Mouse (Mus musculus): Measurements from ENCODE around the gene Gm7361.
"Not testable (repeated sequence)": the region's sequence is repeated elsewhere in the genome, so short reads cannot be mapped to it uniquely, and the experiment has no call there.

Gene Gm7361

DNA sequence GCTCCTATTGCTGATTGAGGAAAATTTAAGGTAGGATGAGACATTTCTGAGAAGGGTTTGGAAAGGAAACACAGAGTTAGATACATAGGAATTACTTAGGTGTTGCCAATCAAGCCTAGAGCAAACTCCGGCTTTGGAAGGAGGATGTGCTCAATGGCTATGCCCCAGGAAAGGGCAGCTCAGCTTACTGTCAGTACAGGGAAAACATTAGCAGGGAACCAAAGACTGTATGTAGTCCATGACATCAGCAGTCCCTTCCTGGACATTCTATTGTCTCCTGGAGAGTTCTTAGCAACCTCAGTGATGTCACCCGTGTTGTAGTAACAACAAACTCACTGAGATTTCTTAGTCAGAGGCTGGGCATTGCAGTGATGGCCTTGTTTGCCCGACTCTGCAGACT lies at the start of gene Gm7361:
Gm7361 (plus strand) TSS at position 301 of the 400 bp plus-strand sequence.
- DNase-seq (ENCODE audit: extremely low spot score, low read depth, low spot score), result not testable (repeated sequence)

DNA sequence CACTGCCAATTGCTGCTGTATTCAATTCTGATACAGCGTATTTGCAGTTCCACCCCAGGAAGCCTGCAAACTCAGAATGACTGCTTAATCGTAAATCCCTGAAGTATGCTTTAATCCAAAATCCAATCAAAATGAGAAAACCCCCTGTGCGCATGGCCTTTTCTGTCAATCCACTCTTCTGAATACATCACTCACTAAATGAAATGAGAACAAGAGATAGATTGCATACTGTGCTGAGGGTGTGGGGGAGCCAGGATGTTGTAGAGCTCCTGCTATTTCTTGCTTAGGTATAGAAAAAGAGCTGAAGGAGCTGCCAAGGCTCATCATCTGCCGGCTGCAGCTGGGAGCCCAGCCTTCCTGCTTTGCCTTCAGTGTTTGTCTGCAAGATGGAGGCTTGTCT lies 46.5 kb upstream of the Gm7361 start:
- no peak for DNase-seq (ENCODE audit: extremely low spot score, low read depth, low spot score)

DNA sequence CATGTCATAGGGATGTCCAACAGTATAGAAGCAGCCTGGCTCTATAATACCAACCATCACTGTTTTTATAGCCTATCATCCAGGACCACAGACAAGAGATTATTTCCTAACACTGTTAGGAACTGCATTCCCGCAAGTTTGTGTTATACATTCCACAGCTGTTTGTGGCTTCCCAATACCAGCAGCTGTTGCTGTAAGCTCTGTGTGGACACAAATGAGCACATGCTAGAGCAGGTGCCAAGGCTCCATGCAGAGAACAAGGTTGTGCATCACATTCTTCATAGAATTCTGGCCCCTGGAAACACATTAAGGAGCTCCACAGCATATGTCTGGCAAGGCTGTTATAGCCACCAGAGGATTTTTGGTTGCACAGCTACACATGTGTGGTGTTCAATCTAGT lies 35.4 kb upstream of the Gm7361 start:
- no peak for DNase-seq (ENCODE audit: extremely low spot score, low read depth, low spot score)

- DNase-seq (ENCODE audit: extremely low spot score, low read depth, low spot score), result not testable (repeated sequence)
These were observed 9.2 kb downstream of the Gm7361 start for GRCm38 (mm10) chr5:26266656-26267055.

DNA sequence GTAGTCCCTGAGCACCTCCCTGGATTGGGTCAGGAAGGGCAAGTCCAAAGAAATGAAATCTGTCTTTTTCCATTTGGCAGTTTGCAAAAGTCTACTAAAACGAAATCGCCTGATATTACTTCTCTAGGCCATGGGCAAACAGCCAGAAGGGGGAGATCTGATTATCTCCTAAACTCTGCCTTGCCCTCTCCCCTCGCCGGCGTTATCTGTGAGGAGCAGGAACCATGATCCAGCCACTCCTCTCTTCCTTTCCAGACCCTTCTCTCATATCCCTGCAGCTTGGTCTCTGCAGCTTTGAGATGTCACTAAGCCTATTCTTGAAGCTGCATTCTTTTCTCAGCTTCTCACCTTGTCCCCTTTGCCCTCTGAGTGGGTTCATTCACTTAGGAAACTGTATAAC lies 22.9 kb downstream of the Gm7361 start:
- DNase-seq (ENCODE audit: extremely low spot score, low read depth, low spot score), result no peak

GRCm38 (mm10) chr5:26281717-26282116 lies 24.2 kb downstream of the Gm7361 start:
- no peak for DNase-seq (ENCODE audit: extremely low spot score, low read depth, low spot score)

DNA sequence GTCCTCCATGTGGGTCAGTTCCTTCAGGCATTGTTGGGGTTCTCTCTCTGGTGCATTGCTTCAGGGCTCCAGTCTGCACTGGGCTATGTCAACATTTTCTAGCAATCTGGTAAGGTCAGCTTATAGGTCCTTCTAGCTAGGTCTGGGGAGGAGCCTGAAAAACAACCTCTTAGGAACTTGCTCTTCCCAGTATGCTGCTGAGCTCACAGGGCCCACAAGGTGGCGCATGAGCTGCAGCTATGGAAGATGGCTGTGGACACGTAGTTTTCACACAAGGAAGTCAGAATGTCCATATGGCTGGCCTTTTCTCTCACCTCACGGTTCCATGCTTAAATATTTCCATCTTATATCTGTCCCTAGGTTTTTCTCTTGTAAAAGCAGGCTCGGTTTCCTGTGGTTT lies 24.8 kb downstream of the Gm7361 start:
- DNase-seq (ENCODE audit: extremely low spot score, low read depth, low spot score), result peak; percentile 42

DNA sequence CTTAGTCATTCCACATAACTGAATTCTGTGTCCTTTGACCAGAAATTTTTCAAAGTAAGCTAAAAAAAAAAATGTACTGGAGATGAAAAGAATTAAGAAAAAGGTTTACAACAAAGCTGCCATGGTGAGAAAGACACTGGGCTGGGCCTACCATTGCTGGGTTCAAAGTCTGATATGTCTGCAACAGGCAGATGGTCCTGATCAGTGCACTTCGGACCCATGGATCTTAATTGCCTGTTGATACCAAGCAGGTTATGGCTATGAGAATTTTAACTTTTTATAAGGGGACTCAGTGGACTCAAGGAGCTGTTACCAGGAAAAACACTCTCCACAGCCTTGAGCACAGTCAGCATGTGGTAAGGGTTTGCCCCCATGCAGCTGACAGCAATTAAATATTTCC lies 25.9 kb downstream of the Gm7361 start:
- DNase-seq (ENCODE audit: extremely low spot score, low read depth, low spot score), result no peak

- no peak for DNase-seq (ENCODE audit: extremely low spot score, low read depth, low spot score)
These were observed 34.1 kb downstream of the Gm7361 start for GRCm38 (mm10) chr5:26291621-26292020.

DNA sequence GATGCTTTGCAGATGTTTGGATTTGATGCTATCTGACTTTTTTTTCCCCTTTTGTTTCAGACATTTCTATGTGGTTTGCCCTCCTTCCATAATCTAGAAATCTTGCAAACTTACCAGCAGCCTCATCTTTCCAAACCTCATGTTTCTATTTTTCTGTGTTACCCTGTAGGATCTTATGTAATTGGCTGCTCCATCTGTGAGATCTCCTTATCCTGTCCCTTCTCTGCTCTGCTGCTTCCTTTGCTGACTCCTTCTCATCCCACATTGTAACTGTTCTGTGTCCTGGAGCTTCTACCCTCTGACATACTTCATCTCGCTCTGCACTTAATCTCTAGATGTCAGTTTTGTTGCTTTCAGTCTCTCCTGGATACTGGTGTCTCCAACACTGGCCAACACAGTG lies 35.8 kb downstream of the Gm7361 start:
- no peak for DNase-seq (ENCODE audit: extremely low spot score, low read depth, low spot score)
